In genomic region chr17:27507591-27507945, GRCm38 (mm10) we compare ENCODE assay signal across 23 mouse cellular contexts. TPM values are rescaled to one million over a fixed set of nuclear protein-coding genes. Genes with fewer than 3 reads are reported as not detected.
DNase-seq lines count a peak whose midpoint lies in the region; ATAC-seq and TF ChIP-seq lines count a peak whose summit lies in the region.
"Had no signal": no experiment of that assay in that cellular context is flagged by ENCODE, and none has a peak within 500 bp of the region (broad histone marks: within the 10 kb centered on the region; RNA-seq: fewer than 3 reads in every experiment).

No protein-coding gene starts in this region.

- no peak for ATAC-seq in forebrain, embryonic 15.5 days (replicated peaks)
- no peak for ATAC-seq in hindbrain, embryonic 13.5 days (ENCODE audit: low FRiP score)
- ATAC-seq in hindbrain, embryonic 14.5 days (ENCODE audit: low FRiP score), result no peak
- no peak for ATAC-seq in midbrain, embryonic 16.5 days
- no peak for ATAC-seq in midbrain, embryonic 15.5 days (replicated peaks)
- ATAC-seq: activated CD4-positive, CD25-positive, alpha-beta regulatory T cell, adult 4 months; forebrain, embryonic 13.5 days; forebrain, postnatal 0 days had no signal

- peak overlapping the region; percentile 81 for H3K4me3 ChIP-seq in cerebellum, adult 2 months (replicated peaks; ENCODE audit: insufficient read depth, low read depth, low read length)
- H3K4me3 ChIP-seq in forebrain, embryonic 10.5 days, result no peak overlapping the region
- no peak overlapping the region for H3K4me3 ChIP-seq in forebrain, embryonic 15.5 days
- no peak overlapping the region for H3K4me3 ChIP-seq in hindbrain, embryonic 13.5 days
- no peak overlapping the region for H3K4me3 ChIP-seq in hindbrain, embryonic 14.5 days (replicated peaks; ENCODE audit: low read length)
- no peak overlapping the region for H3K4me3 ChIP-seq in midbrain, embryonic 16.5 days (ENCODE audit: low read depth, low read length)
- no peak overlapping the region for H3K4me3 ChIP-seq in midbrain, embryonic 15.5 days
- H3K4me3 ChIP-seq: embryonic facial prominence, embryonic 10.5 days; embryonic facial prominence, embryonic 13.5 days; erythroblast, embryonic 14.5 days; forebrain, embryonic 13.5 days; gastrocnemius, adult 2 months had no signal

- no peak for TF ChIP-seq CTCF in cerebellum, adult 2 months (IDR thresholded peaks at IDR 0.05; ENCODE audit: borderline replicate concordance, insufficient read depth, low read depth, low read length)

- TF ChIP-seq POLR2A in cerebellum, adult 2 months (IDR thresholded peaks at IDR 0.05; ENCODE audit: borderline replicate concordance, insufficient read depth, low read length), result no peak

- H3K9me3 ChIP-seq in forebrain, embryonic 10.5 days, result 0 out of 2 replicates have a peak, but pooled peaks cover 4% of the 10 kb centered on the region
- H3K9me3 ChIP-seq in forebrain, embryonic 15.5 days, result no peaks in the 10 kb centered on the region
- no peaks in the 10 kb centered on the region for H3K9me3 ChIP-seq in hindbrain, embryonic 13.5 days
- H3K9me3 ChIP-seq in hindbrain, embryonic 14.5 days (ENCODE audit: control insufficient read depth, low read length), result no peaks in the 10 kb centered on the region
- no peaks in the 10 kb centered on the region for H3K9me3 ChIP-seq in midbrain, embryonic 16.5 days (replicated peaks; ENCODE audit: control insufficient read depth, low read length, poor library complexity, severe bottlenecking)
- no peaks in the 10 kb centered on the region for H3K9me3 ChIP-seq in midbrain, embryonic 15.5 days
- H3K9me3 ChIP-seq: embryonic facial prominence, embryonic 10.5 days; embryonic facial prominence, embryonic 13.5 days; forebrain, embryonic 13.5 days had no signal

- peak overlapping the region; percentile 98 for H3K27ac ChIP-seq in cerebellum, adult 2 months (ENCODE audit: insufficient read depth, low read length)
- H3K27ac ChIP-seq in forebrain, embryonic 10.5 days, result peak overlapping the region; percentile 8; the same call in 1 of the 2 replicates
- H3K27ac ChIP-seq in forebrain, embryonic 15.5 days (replicated peaks), result no peak overlapping the region
- H3K27ac ChIP-seq in hindbrain, embryonic 13.5 days, result no peak overlapping the region
- no peak overlapping the region for H3K27ac ChIP-seq in hindbrain, embryonic 14.5 days
- no peak overlapping the region for H3K27ac ChIP-seq in midbrain, embryonic 16.5 days (ENCODE audit: low read length)
- no peak overlapping the region for H3K27ac ChIP-seq in midbrain, embryonic 15.5 days
- H3K27ac ChIP-seq: embryonic facial prominence, embryonic 10.5 days; embryonic facial prominence, embryonic 13.5 days; forebrain, embryonic 13.5 days; gastrocnemius, adult 2 months had no signal

- H3K4me1 ChIP-seq in cerebellum, adult 2 months (ENCODE audit: control insufficient read depth, insufficient read depth, low read length), result peaks cover 52% of the 10 kb centered on the region
- H3K4me1 ChIP-seq in forebrain, embryonic 10.5 days, result peaks cover 97% of the 10 kb centered on the region
- peaks cover 24% of the 10 kb centered on the region for H3K4me1 ChIP-seq in forebrain, embryonic 15.5 days
- H3K4me1 ChIP-seq in hindbrain, embryonic 13.5 days (replicated peaks), result peaks cover 89% of the 10 kb centered on the region
- peaks cover 21% of the 10 kb centered on the region for H3K4me1 ChIP-seq in hindbrain, embryonic 14.5 days (replicated peaks; ENCODE audit: control insufficient read depth, insufficient read depth, low read length)
- H3K4me1 ChIP-seq in midbrain, embryonic 16.5 days (ENCODE audit: control insufficient read depth, insufficient read depth, low read length), result peaks cover 27% of the 10 kb centered on the region
- H3K4me1 ChIP-seq in midbrain, embryonic 15.5 days, result peaks cover 58% of the 10 kb centered on the region

- H3K4me2 ChIP-seq in forebrain, embryonic 15.5 days (replicated peaks), result no peak overlapping the region
- H3K4me2 ChIP-seq in hindbrain, embryonic 13.5 days, result no peak overlapping the region
- no peak overlapping the region for H3K4me2 ChIP-seq in hindbrain, embryonic 14.5 days (replicated peaks)
- no peak overlapping the region for H3K4me2 ChIP-seq in midbrain, embryonic 16.5 days (ENCODE audit: low read length)
- H3K4me2 ChIP-seq in midbrain, embryonic 15.5 days, result no peak overlapping the region
- H3K4me2 ChIP-seq: embryonic facial prominence, embryonic 13.5 days; forebrain, embryonic 13.5 days; heart, embryonic 11.5 days had no signal

- DNase-seq in cerebellum, adult 2 months, result peak in 1 of 2 experiments; percentile 36
- no peak for DNase-seq in cerebellum, postnatal 4 days (ENCODE audit: low spot score in 2 of 2)
- no peak for DNase-seq in forebrain, embryonic 10.5 days (ENCODE audit: extremely low spot score, low spot score)
- DNase-seq in hindbrain, embryonic 14.5 days (ENCODE audit: low spot score), result no peak
- DNase-seq: adrenal gland, adult 8-10 months; adrenal gland, postnatal 25 days; embryo, embryonic 11 days; forebrain, postnatal 0 days; gastrocnemius, adult 2 months; gastrocnemius, postnatal 14 days; heart, adult 11 months; kidney, adult 11 months had no signal

- 23% methylated on average over 7 of the region's 7 CpGs for WGBS in cerebellum, adult 2 months
- WGBS in forebrain, embryonic 10.5 days, result 87% methylated on average over 7 of the region's 7 CpGs
- WGBS in forebrain, embryonic 15.5 days, result 85% methylated on average over 7 of the region's 7 CpGs
- 85% methylated on average over 7 of the region's 7 CpGs for WGBS in hindbrain, embryonic 13.5 days
- 82% methylated on average over 7 of the region's 7 CpGs for WGBS in hindbrain, embryonic 14.5 days
- 79% methylated on average over 7 of the region's 7 CpGs for WGBS in midbrain, embryonic 16.5 days
- WGBS in midbrain, embryonic 15.5 days, result 77% methylated on average over 7 of the region's 7 CpGs

- no peaks in the 10 kb centered on the region for H3K36me3 ChIP-seq in forebrain, embryonic 10.5 days (replicated peaks)
- no peaks in the 10 kb centered on the region for H3K36me3 ChIP-seq in forebrain, embryonic 15.5 days
- H3K36me3 ChIP-seq in hindbrain, embryonic 13.5 days, result no peaks in the 10 kb centered on the region
- no peaks in the 10 kb centered on the region for H3K36me3 ChIP-seq in hindbrain, embryonic 14.5 days (replicated peaks; ENCODE audit: control insufficient read depth, insufficient read depth)
- H3K36me3 ChIP-seq in midbrain, embryonic 16.5 days (ENCODE audit: control insufficient read depth, insufficient read depth, low read length), result no peaks in the 10 kb centered on the region
- H3K36me3 ChIP-seq in midbrain, embryonic 15.5 days (replicated peaks), result no peaks in the 10 kb centered on the region
- H3K36me3 ChIP-seq: embryonic facial prominence, embryonic 10.5 days; embryonic facial prominence, embryonic 13.5 days had no signal

- no peaks in the 10 kb centered on the region for H3K27me3 ChIP-seq in cerebellum, adult 2 months (ENCODE audit: control insufficient read depth, insufficient read depth, low read length)
- peaks cover 98% of the 10 kb centered on the region for H3K27me3 ChIP-seq in forebrain, embryonic 10.5 days (ENCODE audit: poor library complexity, severe bottlenecking)
- H3K27me3 ChIP-seq in forebrain, embryonic 15.5 days, result peaks cover 23% of the 10 kb centered on the region
- peaks cover 56% of the 10 kb centered on the region for H3K27me3 ChIP-seq in hindbrain, embryonic 13.5 days
- 0 out of 2 replicates have a peak, but pooled peaks cover 7% of the 10 kb centered on the region for H3K27me3 ChIP-seq in hindbrain, embryonic 14.5 days (ENCODE audit: control insufficient read depth, insufficient read depth, low read length)
- no peaks in the 10 kb centered on the region for H3K27me3 ChIP-seq in midbrain, embryonic 16.5 days (ENCODE audit: control insufficient read depth, insufficient read depth, low read depth, low read length)
- H3K27me3 ChIP-seq in midbrain, embryonic 15.5 days (replicated peaks), result peaks cover 4% of the 10 kb centered on the region; the same call in 1 of the 2 replicates

- H3K9ac ChIP-seq in forebrain, embryonic 15.5 days (replicated peaks), result no peak overlapping the region
- 0 out of 2 replicates have a peak overlapping the region, but pooled peaks have one; percentile 24 for H3K9ac ChIP-seq in hindbrain, embryonic 13.5 days
- no peak overlapping the region for H3K9ac ChIP-seq in hindbrain, embryonic 14.5 days
- 0 out of 2 replicates have a peak overlapping the region, but pooled peaks have one; percentile 2 for H3K9ac ChIP-seq in midbrain, embryonic 16.5 days (ENCODE audit: low read depth, low read length)
- H3K9ac ChIP-seq in midbrain, embryonic 15.5 days, result no peak overlapping the region
- H3K9ac ChIP-seq: embryonic facial prominence, embryonic 13.5 days; forebrain, embryonic 13.5 days; forebrain, postnatal 0 days had no signal

RNA-seq across cellular contexts. Expression of gene Grm4, which starts 13.6 kb away (rescaled TPM):
- 310 and 403 TPM in 2 replicates for polyA plus RNA-seq in cerebellum, adult 2 months (2012; rRNA removed)
- polyA plus RNA-seq in forebrain, embryonic 10.5 days (2016; fragmentation: Nextera tagmentation; extraction: Ambion mirVana), result 0.61 and 0.73 TPM in 2 replicates
- 2.4 and 3.0 TPM in 2 replicates for polyA plus RNA-seq in forebrain, embryonic 15.5 days (2015; fragmentation: Nextera tagmentation; extraction: Ambion mirVana)
- polyA plus RNA-seq in hindbrain, embryonic 13.5 days (2015; fragmentation: Nextera tagmentation; extraction: Ambion mirVana), result 4.8 and 5.2 TPM in 2 replicates
- 9.0 and 10.1 TPM in 2 replicates for polyA plus RNA-seq in hindbrain, embryonic 14.5 days (2014; fragmentation: Nextera tagmentation; extraction: Ambion mirVana)
- polyA plus RNA-seq in midbrain, embryonic 16.5 days (2015; fragmentation: Nextera tagmentation; extraction: Ambion mirVana), result 7.5 and 11.0 TPM in 2 replicates
- 10.7 and 10.9 TPM in 2 replicates for polyA plus RNA-seq in midbrain, embryonic 15.5 days (2015; fragmentation: Nextera tagmentation; extraction: Ambion mirVana)
- polyA plus RNA-seq: erythroblast, embryonic 14.5 days; heart, embryonic 14.5 days had no signal

RNA-seq across cellular contexts. Expression of gene Hmga1, which starts 48.7 kb away (rescaled TPM):
- 124 and 133 TPM in 2 replicates for polyA plus RNA-seq in cerebellum, adult 2 months (2012; rRNA removed)
- 821 and 911 TPM in 2 replicates for polyA plus RNA-seq in forebrain, embryonic 10.5 days (2016; fragmentation: Nextera tagmentation; extraction: Ambion mirVana)
- polyA plus RNA-seq in forebrain, embryonic 15.5 days (2015; fragmentation: Nextera tagmentation; extraction: Ambion mirVana), result 106 and 121 TPM in 2 replicates
- polyA plus RNA-seq in hindbrain, embryonic 13.5 days (2015; fragmentation: Nextera tagmentation; extraction: Ambion mirVana), result 113 and 126 TPM in 2 replicates
- 136 and 148 TPM in 2 replicates for polyA plus RNA-seq in hindbrain, embryonic 14.5 days (2014; fragmentation: Nextera tagmentation; extraction: Ambion mirVana)
- polyA plus RNA-seq in midbrain, embryonic 16.5 days (2015; fragmentation: Nextera tagmentation; extraction: Ambion mirVana), result 124 and 134 TPM in 2 replicates
- polyA plus RNA-seq in midbrain, embryonic 15.5 days (2015; fragmentation: Nextera tagmentation; extraction: Ambion mirVana), result 138 and 141 TPM in 2 replicates

RNA-seq across cellular contexts. Expression of gene AI413582, which starts 58.0 kb away (rescaled TPM):
- polyA plus RNA-seq in cerebellum, adult 2 months (2012; rRNA removed), result 98.9 and 104 TPM in 2 replicates
- polyA plus RNA-seq in forebrain, embryonic 10.5 days (2016; fragmentation: Nextera tagmentation; extraction: Ambion mirVana), result 12.5 and 12.7 TPM in 2 replicates
- 34.8 and 37.4 TPM in 2 replicates for polyA plus RNA-seq in forebrain, embryonic 15.5 days (2015; fragmentation: Nextera tagmentation; extraction: Ambion mirVana)
- 43.5 and 44.8 TPM in 2 replicates for polyA plus RNA-seq in hindbrain, embryonic 13.5 days (2015; fragmentation: Nextera tagmentation; extraction: Ambion mirVana)
- polyA plus RNA-seq in hindbrain, embryonic 14.5 days (2014; fragmentation: Nextera tagmentation; extraction: Ambion mirVana), result 68.0 and 76.5 TPM in 2 replicates
- 55.4 and 65.8 TPM in 2 replicates for polyA plus RNA-seq in midbrain, embryonic 16.5 days (2015; fragmentation: Nextera tagmentation; extraction: Ambion mirVana)
- polyA plus RNA-seq in midbrain, embryonic 15.5 days (2015; fragmentation: Nextera tagmentation; extraction: Ambion mirVana), result 57.0 and 59.5 TPM in 2 replicates

Comparison
In these comparisons a context has a peak if more than half of its experiments do, and no peak if none do; other contexts are left out.
1. H3K27ac ChIP-seq: peak in cerebellum, adult 2 months (single experiment) and forebrain, embryonic 10.5 days (single experiment); none in forebrain, embryonic 15.5 days (single experiment), hindbrain, embryonic 13.5 days (single experiment), hindbrain, embryonic 14.5 days (single experiment), midbrain, embryonic 16.5 days (single experiment) and midbrain, embryonic 15.5 days (single experiment).
2. H3K9ac ChIP-seq: peak in hindbrain, embryonic 13.5 days (single experiment) and midbrain, embryonic 16.5 days (single experiment); none in forebrain, embryonic 15.5 days (single experiment), hindbrain, embryonic 14.5 days (single experiment) and midbrain, embryonic 15.5 days (single experiment).
3. RNA of gene Grm4, which starts 13.6 kb away (polyA plus RNA-seq): 310 to 403 TPM in cerebellum, adult 2 months; 7.5 to 11.0 TPM in midbrain, embryonic 16.5 days, 10.7 to 10.9 TPM in midbrain, embryonic 15.5 days, 9.0 to 10.1 TPM in hindbrain, embryonic 14.5 days, 4.8 to 5.2 TPM in hindbrain, embryonic 13.5 days, 2.4 to 3.0 TPM in forebrain, embryonic 15.5 days and 0.61 to 0.73 TPM in forebrain, embryonic 10.5 days; every median in the first group is over 10 times any median in the second.